Mouse (Mus musculus): ENCODE measurements around the gene Esd.

The Esd gene

DNA sequence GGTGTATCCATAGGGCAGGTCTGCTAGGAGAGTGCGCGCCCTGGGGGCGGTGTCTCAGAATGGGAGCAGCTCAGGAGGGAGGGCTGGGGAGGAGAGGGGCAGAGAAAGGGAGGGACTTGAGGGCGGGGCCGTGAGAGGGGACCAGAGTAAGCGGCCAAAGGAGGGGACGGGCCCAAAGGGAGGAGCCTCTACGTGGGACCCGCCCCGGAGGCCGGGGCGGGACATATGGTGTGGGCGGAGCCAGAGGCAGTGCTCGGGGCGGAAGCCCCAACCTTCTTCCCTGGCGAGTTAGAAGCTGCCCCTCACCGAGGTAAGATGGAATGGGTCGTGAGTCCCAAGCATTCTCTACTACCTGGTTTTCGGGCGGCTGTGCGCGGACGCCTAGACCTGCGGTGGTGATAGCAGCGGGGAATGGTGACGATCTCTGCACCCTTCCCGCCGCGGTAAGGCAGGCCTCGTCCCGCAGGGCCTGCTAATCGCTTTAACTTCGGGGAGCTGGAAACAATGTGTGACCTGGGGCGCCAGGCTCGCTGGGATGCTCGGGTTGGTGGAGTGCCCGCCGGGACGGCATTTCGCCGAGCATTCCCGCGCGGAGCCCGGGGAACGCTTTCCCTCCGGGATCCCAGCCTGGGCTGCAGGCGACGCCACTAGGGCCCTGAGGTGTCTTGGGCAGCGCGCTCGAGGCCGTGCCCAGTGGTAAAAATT, at the start of gene Esd:
Gene Esd, plus strand, starts transcription at position 219 of the 705 bp plus-strand sequence.
- DNase-seq = peak; percentile 79 to 87

DNA sequence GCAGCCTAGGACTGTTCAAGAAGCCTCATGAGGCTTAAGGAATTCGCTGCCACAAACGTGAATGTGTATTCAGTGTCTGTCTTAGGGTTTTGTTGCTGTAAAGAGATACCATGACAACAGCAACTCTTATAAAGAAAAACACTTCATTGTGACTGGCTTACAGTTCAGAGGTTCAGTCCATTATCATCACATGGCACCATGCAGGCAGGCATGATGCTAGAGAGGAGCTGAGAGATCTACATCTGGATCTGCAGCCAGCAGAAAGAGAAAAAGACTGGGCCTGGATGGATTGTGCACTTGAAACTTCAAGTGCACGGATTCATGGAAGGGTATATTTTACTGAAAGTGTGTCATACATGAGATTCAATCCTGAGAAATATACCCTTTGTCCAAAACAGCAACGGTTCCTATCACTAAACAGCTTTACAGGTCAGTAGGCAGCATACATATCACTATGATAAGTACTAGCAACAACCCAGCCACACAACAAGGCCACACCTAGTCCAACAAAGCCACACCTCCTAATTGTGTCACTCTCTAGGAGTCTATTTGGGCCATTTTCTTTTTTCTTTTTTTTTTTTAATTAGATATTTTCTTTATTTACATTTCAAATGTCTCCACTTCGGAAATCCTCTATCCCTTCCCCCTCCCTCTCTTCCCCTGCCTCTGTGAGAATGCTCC, 47.7 kb upstream of the Esd start:
- no peak for DNase-seq

DNA sequence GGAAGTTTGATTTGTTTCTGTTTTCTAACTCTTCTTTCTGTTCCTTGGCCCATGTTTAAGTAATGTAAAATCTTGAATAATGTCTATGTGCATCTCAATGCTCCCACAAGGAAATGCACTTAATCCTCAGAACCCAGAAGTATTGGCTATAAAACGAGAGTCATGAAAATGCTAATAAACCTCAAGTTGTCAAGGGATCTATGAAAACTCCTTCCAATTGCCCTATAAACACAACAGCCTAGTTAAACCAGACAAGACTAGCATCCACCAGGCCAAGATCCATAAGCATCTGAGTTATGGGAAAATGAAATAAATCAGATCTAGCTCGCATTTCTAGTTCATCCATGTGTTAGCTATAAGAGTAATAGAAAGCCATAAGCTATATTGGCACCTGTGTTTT, 40.1 kb upstream of the Esd start:
- no peak for DNase-seq

DNA sequence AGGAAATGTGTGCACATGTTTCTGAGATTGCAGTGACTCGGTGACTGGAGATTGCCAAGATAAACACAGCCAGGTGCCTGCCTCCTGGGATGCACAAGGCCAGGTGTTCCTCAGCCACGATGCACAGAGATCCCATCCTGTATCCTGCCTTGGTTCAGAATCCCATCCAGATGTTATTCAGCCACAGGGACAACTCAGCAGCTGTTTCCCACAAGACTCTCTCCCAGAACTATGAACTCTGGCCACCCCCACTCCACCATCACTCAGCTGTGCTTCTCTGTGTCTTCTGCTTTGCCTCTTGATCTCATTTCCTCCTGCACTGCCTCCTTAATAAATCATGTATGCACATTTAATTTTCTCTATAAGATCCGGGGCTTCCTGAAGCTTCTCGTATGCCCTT, 35.3 kb upstream of the Esd start:
- no peak for DNase-seq

DNA sequence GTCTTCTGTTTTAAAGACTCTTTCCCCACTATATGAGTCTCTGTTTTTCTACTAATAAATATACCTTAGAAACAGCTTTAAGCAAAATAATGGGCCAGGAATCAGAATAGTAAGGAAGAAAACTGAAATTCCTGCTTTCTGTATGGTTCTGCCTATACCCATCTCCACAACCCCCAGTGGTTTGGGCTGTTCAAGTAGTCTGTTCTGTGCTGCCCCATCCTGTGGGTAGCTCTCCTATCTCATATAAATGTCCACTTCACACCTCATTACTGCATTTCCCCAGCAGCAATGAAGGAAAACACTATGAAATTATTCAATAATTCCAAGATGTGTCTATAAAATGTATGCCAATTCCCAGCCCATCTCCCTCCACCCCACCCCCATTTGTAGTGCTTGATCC, 34.7 kb upstream of the Esd start:
- DNase-seq = no peak

DNA sequence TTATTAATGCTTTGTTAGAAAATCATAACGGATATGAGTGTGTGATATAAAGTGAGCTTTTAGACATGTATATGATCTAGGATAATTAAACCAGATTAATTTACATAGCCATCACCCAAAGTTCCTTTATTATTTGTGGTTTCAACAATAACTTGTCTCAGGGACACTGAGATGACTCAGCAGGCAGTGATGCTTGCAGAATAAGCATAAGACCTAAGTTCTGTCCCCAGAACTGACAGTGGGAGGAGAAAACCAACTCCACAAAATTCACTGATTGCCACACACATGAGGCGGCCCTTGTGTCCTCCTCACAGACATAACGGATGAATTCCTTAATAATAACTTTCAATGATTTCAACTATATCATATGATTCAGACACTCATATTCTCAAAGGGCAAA, 32.9 kb upstream of the Esd start:
- no peak for DNase-seq

DNA sequence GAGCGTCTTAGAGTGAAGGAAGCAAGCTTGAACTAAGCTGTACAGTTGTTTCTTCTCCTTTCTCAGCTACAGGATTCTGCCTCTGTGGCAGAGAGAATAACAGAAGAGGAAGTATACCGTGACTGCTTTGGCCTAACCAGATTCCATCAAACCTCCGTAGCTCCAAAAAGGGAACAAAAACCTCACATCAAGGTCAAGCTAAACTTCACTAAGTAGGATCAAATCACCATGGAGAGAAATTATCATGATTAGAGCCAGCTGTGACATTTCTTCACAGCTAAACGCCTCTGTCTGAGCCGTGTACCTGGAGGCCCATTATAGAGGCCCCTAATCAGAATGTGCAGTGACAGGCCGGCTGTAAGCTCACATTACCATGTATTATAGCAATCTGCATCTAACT, 28.2 kb upstream of the Esd start:
- DNase-seq = no peak

DNA sequence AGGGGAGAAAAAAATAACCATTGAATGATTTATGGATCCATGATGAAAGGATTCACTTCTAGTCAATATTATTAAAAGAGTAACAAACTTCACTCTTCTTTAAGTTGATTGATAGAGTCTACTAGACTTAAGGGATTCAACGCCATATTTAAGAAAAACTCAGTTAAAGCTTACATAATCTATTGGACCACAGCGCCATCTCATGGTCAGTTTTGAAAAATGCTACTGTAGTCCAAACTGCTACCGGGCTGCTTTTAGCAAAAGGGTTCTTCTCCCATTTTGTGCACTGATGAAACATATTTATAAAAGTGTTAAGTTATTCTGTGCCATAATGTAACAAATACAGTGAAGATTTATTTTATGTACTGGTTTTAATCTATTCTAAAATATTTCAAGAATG, 23.0 kb upstream of the Esd start:
- DNase-seq = no peak

DNA sequence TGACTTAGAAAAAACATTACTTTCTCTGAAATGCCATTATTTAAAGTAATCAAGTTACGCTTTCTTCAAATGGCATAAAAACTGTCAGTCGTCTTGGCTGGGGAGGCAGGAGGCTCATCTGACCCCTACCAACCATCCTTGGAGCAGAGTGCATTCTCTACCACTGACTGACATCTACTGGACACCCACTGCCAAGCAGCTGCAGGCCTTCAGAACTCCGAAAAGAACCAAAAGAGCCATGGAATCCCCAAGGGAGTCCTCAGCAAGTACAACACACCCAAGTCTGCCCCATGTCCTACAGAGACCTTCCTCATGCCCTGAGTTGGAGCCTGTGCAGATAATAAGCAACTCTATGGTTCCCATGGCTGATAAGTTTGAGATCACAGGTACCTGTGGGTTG, 8.6 kb upstream of the Esd start:
- DNase-seq = no peak

DNA sequence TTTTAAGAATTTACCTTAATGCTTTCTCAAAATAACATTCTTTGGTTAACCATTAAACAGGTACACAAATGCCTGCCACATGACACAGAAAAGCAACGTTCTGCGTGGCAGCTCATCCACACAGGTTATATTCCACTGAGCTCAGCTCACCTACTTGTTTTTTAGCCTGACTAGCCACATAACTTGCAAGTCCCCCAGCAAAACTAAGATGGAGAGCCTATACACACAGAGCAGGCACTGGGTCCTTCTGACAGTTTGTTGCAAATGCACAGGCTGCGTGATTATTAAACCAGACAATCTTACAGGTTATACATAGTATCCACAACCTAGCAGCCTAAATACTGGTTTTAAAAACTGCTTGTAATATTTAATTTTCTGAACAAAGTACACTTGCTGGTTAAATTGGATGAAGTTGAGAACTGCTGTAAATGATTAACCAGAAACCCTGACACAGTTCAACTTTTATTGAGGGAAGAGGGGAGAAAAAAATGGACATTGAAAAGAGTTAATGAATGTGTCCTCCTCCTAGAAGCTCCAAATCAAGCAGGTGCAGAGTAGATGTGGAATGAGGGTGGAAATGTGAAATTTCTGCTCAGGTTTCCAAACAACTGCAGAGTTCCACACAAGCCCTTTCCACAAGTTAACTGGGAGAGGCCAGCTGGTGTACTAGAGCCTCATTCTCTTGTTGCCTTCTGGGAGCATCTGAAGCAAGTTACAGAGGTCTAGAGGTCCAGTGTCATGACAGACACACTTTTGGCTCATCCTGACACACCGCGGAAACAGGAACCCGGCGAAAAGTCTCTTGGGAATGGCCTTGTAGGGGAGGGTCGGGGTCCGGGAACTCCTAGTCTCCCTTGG, 647 bp upstream of the Esd start:
- no peak for DNase-seq

DNA sequence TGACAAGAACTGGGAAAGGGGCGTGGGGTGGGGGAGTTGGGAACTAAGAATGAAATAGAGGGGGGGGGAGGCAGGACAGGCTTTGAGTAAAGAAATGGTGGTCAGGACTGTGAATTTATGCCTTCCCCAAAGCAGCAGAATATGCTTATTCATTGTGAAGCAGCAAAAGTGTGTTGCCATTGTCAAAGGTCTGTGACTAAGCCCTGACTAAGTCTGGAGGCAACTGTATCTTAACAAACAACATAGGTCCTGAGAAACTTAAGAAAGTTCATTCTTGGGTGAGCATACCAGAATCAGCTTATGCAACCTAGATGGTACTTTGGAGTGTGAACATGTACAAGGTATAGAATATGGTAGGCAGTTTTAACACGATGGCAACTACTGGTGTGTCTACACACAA, 1.3 kb downstream of the Esd start:
- DNase-seq = no peak

DNA sequence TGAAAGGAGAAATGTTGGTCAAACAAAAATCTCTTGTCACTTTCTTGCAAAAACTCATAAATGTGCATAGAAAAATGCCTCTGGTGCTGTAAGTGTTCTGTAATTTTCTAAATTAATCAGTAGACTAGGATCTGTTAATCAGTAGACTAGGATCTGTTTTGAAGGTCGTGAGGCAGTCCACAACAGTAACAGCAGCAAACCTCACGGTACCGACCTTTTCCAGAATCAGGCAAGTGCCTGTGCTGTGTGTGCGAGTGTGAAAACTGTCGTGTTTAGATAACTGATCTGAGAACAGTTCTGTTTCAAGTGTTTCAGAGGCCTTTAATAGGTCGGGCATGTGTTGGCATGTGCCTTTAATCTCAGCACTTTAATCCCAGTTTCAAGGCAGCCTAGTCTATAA, 3.4 kb downstream of the Esd start:
- no peak for DNase-seq

DNA sequence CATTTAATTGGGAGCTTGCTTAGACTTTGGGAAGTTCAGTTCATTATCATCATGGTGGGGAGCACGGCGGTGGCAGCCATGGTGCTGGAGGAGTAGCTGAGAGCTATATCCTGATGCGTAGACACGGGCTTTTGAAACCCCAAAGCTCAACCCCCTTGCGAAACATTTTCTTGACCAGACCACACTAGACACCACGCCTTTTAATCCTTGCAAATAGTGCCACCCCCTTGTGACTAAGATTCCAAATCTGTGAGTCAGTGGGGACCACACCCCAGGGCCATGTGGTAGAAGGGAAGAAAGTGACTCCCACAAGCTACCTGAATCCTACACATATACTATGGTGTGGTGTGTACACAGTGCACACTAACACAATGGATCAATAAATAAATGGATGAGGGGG, 4.8 kb downstream of the Esd start:
- DNase-seq = no peak

DNA sequence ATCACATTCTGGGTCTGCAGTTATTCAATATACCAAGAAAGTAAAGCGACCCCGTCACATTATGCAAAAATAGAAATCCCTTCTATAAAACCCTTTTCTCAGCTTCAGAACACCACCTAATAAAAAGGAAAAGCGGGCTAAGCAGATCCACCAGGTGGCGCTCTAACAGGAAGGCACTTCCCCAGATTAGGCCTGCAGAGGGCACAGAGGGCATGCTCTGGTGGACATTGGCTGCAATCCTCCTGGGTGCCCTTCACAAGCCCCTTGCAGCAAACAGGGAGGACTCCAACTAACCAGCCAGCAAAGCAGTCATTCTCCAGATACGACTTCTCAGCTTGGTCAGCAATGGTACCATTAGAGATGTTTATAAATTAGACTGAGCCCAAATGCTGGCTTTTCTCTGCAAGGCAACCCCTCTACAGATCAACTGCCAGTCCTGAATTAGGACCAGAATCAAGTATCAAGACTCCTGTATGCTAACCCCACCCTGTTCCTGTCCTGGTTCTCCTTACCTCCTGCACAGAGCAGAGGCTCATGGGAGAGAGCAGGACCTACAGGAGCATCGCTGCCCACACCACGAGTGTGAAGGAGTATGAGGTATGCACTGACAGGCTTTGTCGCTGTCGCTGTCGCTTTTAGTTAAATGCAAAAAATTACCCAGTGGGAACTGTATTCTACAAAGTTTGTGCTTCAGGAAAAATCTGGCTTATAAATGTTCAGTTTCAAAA, 32.3 kb downstream of the Esd start:
- DNase-seq = peak; percentile 74 to 78

DNA sequence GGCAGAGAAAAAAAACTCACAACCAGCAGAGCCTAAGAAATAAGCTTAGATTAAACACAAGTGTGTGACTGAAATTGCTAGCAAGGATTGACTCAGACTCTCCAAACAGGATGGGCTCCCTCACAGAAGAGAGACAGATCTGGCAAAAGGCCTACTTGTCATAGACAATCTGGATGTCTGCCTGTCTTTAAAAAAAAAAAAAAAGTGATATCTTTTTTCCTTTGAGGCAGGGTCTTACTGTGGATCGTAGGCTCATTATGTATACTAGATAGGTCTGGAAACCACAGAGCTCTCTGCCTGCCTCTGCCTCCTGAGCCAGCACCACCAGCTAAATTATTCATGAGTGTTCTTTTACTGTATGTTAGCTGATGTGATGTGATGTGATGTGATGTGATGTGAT, 35.8 kb downstream of the Esd start:
- DNase-seq = no peak

DNA sequence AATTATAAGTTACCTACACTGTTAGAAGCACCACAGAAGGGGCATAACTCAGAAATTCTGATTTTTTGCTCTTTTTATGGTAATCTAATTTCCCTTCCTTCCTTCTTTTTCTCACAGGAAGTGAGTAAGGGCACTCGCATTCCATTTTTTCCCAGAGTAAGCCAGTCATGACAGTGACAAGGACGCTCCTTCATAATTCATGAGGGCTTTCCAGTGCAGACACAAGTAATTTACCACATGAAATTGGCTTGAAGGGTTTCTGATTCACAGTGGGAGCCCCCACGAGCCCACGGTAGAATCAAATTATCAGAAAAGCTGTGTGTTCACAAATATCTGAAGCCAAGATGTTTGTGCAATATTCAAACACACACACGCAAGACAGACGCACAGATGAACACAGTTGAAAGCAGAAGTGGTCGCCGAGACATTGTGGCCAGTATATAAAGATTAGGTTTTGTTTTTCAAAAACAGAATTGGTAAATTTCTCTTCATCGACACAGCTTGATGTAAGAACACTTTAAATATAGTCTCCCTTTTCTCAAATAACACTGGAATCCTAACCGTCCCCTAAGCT, 42.0 kb downstream of the Esd start:
- DNase-seq = no peak

DNA sequence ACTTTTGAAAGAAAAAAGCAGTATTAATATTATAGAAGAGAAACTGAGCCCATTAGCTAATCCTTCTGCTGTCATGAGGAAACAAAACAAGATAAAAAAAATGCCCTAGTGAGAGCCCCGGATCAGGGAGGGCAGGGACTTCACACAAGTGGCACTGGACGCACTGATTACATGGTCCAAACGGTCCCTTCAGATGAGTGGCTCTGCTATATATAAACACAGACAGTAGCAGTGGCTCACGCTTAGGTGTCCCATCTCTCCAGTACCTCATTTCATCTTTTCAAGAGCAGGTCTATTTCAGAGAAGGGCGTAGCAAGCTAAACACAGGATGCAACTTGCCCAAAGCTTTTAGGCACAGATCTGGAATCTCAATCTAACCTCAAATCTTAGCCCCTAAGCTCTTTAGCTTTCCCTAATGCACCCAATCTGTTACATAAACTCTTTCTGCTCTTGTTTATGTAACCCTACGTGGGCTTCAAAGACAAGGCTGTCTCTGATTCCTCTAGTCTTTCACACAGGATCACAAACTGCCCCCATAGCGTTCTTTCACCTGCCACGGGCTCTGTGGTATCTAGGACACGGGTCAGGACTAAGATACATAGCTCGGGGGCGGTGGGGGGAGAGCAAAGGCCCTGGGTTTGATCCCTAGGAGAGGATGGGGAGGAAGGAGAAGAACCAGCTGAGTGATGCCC, 52.3 kb downstream of the Esd start:
- no peak for DNase-seq

DNA sequence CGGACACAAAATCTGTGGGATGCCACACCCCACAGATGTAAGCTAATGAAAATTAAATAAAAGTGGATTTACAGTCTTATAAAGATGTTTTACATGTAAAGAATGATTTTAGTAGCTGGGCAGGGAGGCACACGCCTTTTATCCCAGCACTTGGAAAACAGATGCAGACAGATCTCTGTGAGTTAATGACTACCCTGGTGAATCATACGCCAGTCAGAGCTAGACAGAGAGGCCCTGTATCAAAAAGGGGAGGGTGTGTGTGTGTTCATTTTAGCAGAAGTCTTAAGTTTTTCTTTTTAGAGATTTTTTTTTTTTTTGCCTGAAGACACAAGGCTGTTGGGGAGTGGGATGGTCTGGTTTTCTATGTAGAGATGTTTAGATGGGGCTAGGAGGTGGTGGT, 55.6 kb downstream of the Esd start:
- DNase-seq = no peak

DNA sequence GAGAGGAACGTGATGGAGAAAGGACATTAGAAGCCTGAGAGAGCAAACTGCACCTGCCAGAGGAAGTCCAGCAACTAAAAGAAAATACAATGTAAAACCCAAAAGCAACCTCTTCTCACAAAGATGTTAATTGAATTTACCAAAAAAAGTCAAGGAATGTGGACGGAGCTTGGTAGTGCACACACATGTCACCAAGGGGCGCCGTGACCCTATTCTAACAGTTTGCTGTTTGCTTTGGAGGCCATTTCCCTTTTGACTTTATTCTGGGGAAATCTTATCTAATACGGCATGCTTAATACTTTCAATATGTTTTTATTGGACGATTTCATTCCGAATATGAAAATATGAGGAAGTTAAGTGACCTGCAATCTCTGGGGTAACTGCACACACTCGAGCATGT, 56.7 kb downstream of the Esd start:
- DNase-seq = peak; percentile 17 to 18

DNA sequence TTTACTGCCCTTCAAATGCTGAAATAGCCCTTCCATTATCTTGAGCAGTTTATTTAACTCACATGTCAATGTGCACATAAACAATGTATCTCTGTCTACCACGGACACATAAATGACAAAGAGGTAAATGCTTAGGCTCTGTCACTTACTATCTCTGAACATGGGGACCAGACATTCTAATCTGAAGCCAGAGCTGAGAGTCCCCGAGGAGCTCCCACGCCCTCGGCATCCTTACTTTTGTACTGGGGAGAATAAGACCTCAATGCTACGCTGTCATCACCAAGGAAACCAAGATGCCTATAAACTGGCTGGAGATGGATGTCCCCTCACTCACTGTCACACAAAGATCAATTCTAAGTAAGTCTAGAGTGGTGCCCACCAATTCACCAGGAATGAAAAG, 58.4 kb downstream of the Esd start:
- no peak for DNase-seq

DNA sequence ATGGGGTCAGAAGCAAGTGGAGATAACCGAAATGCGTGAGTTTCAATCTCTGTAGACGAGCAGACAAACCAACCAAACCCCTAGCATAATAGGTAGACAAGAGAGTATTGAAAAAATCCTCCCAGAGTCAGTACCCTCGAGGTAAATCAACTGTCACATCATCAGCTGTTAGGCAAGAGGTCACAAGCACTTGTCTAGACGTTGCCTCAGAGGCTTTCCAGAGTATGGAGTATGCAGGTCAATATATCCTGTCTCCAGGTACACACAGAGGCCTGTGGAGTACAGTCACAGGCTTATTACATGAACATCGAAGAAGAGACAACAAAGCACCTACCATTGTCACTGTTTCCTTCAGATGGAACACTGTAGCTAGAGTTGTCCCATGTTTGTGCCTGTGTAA, 60.7 kb downstream of the Esd start:
- no peak for DNase-seq

DNA sequence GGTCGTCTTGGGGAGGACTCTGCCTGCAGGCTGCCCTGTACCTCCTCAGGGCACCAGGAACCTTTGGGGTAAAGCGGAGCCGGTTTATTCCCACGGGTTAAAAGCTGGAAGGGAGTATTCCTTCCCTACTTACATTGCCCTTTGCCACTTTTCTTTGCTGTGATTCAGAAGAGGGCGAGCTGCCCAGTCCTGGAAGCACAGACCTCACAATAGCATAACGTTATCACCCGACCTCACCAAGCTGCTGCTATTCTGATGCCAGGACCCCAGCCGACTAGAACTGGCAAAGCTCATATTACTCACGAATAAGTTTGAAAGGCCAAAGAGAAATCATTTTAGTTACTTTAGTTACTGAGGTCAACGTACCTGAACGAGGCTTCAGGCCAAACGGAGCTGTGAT, 62.8 kb downstream of the Esd start:
- no peak for DNase-seq
